Mouse (Mus musculus) embryonic fibroblast, embryonic 13.5 days (primary cell): ENCODE results near the gene Crebrf. TPM values are rescaled to one million over a fixed set of nuclear protein-coding genes. Genes with fewer than 3 reads are reported as not detected.

ENCODE experiments used
- H3K27ac ChIP-seq: 2 replicates; pipeline ENCODE4 v1.5.1; 2012; ENCODE audit warnings: low read length, control low read depth, inconsistent platforms; ENCODE audit not compliant: insufficient read depth
- H3K4me1 ChIP-seq: 2 replicates; pipeline ENCODE4 v1.6.1; 2011; ENCODE audit warnings: low read length; ENCODE audit not compliant: control insufficient read depth, insufficient read depth
- H3K4me3 ChIP-seq: 2 replicates; pipeline ENCODE4 v1.5.1; 2011; ENCODE audit warnings: mild to moderate bottlenecking, control low read depth, low read length; ENCODE audit not compliant: insufficient read depth
- CTCF ChIP-seq: IDR thresholded peaks from 2 replicates; pipeline ENCODE4 v1.5.1; 2011; ENCODE audit warnings: mild to moderate bottlenecking, control low read depth, low read length, moderate library complexity, borderline replicate concordance; ENCODE audit not compliant: insufficient read depth
- POLR2A ChIP-seq: IDR thresholded peaks from 2 replicates; pipeline ENCODE4 v1.6.1; 2011; ENCODE audit warnings: low read depth, mild to moderate bottlenecking, control low read depth, low read length, moderate library complexity
- polyA plus RNA-seq: library from polyadenylated mRNA; stranded (reverse); fragments of >200 nt; gene quantifications from 2 replicates; pipeline ENCODE4 v1.2.4, GENCODE M21; 2011; ENCODE audit warnings: low read depth; ENCODE audit not compliant: missing spikeins, insufficient read length

Crebrf gene
- polyA plus RNA-seq, 1 experiment, result 14.4 TPM

DNA sequence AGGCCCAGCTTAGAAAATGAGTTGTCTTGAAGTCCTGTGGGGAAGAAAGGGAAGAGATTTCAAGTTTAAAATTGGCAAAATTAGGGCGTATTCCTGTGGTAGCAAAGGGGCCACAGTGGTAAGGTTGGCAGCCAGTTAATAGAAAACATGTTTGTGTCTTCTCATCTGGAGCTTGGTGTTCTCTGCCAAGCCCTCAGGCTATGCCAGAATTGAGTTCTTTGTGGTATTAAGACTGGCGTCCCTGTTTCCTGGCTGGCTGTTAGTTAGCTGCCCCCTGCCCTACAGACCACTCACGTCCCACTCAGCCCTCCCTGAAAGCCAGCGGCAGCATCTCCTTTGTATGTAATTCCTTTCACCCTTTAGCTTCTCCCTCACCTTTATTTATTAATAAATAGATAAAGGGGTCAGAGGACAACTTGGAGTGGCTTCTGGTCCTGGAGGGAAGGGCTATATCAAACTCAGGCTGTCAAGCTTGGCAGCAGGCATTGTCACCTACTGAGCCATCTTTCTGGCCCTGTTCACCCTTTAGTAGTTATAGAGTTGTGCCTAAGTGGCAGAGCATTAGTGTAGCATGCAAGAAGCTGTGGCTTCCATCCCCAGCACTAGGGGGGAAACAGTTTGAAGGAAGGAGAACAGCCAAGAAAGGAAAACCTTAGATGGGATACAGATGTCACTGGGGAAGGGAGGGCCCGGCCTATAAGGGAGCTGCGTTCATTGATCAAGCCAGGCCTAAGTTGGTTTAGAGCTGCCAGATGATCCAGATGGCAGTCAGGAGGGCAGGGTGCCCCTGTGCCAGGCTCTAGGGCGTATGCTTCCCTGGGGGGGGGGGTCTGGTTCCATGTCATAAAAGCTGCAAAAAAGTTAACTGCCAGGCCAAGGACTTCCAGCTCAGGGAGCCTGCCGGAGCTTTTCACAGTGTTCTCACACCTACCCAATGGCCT lies 26.4 kb upstream of the Crebrf start:
- Histone ChIP-seq H3K4me1 (no peaks in the 10 kb centered on the region; the same call in 1 of the 2 replicates), H3K27ac (no peak overlapping the region), H3K4me3 (no peak overlapping the region)
- TF ChIP-seq POLR2A (no peak), CTCF (no peak)

DNA sequence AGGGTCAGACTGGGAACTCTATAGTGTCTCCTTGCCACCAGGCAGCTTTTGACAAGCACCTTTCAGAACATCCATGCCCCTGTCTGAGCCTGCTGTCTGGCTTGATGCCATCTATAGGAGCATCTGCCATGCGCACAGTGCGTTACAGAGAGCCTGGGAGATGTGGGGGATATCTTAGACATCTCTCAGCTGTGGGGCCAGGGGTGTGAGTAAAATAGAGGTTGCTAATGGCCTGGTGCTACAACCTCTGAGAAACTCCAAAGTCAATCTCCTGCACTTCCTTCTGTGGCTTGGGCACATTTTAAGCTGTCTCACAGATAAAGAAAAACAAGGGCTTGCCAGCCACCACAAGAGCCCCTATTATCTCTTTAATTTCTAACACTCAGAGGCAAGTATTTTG lies 25.6 kb upstream of the Crebrf start:
- no peak overlapping the region for H3K27ac ChIP-seq
- H3K4me1 ChIP-seq, result no peaks in the 10 kb centered on the region; the same call in 1 of the 2 replicates
- TF ChIP-seq POLR2A (no peak), CTCF (no peak)
- no peak overlapping the region for H3K4me3 ChIP-seq

GRCm38 (mm10) chr17:26690236-26690635 lies 25.2 kb upstream of the Crebrf start:
- H3K27ac ChIP-seq, result no peak overlapping the region
- no peak for TF ChIP-seq POLR2A
- TF ChIP-seq CTCF, result no peak

DNA sequence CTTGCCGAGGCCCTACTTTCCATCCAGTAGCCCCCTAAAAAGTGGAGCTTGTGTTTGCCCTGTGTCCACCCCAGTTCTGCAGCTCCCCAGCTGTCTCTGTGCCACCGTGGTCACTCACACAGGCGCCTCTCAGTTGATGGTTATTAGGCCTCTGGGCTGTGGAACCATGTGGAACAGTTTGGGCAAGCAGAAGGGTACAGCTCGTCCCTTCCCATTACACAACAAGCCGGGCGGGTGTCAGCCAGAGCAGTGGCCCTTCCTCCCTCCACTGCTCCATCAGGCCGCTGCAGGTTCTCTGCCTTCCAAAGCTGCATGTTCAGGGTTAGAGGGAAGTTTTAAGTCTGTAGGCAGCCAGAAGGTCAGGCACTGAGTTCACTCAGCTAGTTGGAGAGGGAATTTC lies 24.3 kb upstream of the Crebrf start:
- TF ChIP-seq CTCF, result no peak
- TF ChIP-seq POLR2A, result no peak
- Histone ChIP-seq H3K4me1 (no peaks in the 10 kb centered on the region; the same call in 1 of the 2 replicates), H3K27ac (no peak overlapping the region), H3K4me3 (no peak overlapping the region)

More at GRCm38 (mm10) chr17:26690236-26690635, 25.2 kb upstream of the Crebrf start:
- Histone ChIP-seq H3K4me3 (no peak overlapping the region), H3K4me1 (no peaks in the 10 kb centered on the region; the same call in 1 of the 2 replicates)

DNA sequence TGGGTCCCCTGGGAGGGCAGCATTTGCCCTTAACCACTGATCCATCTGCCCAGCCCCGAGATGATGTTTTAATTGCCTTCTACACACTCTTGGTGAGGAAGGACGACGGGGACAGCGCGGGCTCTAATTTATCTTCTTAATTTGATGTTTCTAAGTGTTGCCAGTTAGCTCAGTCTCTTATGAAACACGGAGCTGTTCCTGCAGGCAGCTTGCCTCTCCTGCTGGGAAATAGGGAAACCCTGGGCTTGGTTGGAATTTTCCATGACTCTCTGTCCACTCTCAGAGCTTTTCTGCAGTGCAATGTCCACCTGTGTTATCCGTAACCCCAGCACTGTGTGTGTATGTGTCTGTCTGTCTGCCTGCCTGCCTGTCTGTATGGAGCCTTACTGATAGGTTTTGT lies 22.0 kb upstream of the Crebrf start:
- H3K4me3 ChIP-seq, result no peak overlapping the region
- no peaks in the 10 kb centered on the region; the same call in 1 of the 2 replicates for H3K4me1 ChIP-seq
- no peak for TF ChIP-seq POLR2A
- no peak for TF ChIP-seq CTCF
- H3K27ac ChIP-seq, result no peak overlapping the region

- no peak overlapping the region for H3K4me3 ChIP-seq
- TF ChIP-seq POLR2A (no peak), CTCF (no peak)
- H3K4me1 ChIP-seq, result no peaks in the 10 kb centered on the region; the same call in 1 of the 2 replicates
- no peak overlapping the region for H3K27ac ChIP-seq
Measured at GRCm38 (mm10) chr17:26694171-26694570, 21.3 kb upstream of the Crebrf start.

DNA sequence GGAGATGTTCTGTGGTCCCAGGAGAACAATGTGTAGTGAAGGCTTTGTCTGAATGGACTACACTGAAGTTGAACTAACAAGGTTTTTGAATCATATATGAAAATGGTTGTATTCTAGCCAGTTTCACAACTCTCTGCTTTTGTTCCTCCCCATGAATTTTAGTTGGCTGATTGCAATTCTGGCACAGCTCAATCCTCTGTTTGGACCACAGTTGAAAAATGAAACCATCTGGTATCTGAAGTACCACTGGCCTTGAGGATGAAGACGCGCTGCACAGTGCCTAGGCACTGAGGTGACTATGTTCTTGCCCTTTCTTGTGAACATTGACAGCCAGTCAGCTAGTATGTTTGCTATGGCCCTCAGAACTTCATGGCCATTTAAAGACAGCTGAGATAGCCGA lies 20.3 kb upstream of the Crebrf start:
- Histone ChIP-seq H3K27ac (no peak overlapping the region), H3K4me1 (no peaks in the 10 kb centered on the region; the same call in 1 of the 2 replicates), H3K4me3 (no peak overlapping the region)
- TF ChIP-seq POLR2A, result no peak
- no peak for TF ChIP-seq CTCF

- Histone ChIP-seq H3K4me1 (no peaks in the 10 kb centered on the region; the same call in 1 of the 2 replicates), H3K27ac (no peak overlapping the region), H3K4me3 (no peak overlapping the region)
- TF ChIP-seq CTCF, result peak; percentile 47; the same call in 1 of the 2 replicates
- no peak for TF ChIP-seq POLR2A
Measured at GRCm38 (mm10) chr17:26698846-26699245, 16.6 kb upstream of the Crebrf start.

DNA sequence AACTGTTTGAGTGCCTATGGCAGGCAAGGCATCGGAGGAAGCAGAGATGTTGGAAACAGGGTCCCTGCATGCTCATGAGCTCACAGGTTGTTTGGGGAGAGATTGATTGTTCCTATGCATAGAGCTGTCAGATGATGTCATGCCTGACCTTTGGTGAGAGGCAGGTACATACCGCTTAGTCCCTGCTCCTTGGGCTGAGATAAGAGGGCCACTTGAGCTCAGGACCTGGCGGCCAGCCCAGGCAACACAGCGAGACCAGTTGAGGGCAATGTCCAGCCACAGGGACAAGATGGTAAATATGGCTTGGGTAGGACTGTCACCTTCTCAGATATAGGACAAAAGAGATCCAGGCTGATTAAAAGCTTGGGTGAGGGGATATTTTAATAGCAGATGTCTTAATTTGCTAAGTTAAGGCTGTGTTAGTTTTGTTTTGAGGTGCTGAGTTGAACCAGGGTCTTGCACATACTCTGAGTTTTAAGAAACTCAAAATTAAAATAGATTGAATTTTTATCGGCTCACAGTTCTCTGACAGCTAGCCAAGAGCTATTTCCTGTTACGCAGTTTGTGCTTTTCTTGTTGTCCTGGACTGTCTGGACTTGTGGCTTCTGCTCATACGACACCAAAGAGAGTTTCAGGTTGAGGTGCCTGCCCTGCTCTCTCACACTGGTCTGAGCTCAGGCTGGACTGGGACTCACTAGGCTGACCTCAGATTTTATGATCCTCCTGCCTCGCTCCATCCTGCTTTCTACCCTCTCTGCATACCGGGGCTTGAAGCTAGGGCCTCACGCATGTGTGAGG lies 15.4 kb upstream of the Crebrf start:
- Histone ChIP-seq H3K27ac (no peak overlapping the region), H3K4me1 (no peaks in the 10 kb centered on the region), H3K4me3 (no peak overlapping the region)
- TF ChIP-seq POLR2A (no peak), CTCF (no peak)

DNA sequence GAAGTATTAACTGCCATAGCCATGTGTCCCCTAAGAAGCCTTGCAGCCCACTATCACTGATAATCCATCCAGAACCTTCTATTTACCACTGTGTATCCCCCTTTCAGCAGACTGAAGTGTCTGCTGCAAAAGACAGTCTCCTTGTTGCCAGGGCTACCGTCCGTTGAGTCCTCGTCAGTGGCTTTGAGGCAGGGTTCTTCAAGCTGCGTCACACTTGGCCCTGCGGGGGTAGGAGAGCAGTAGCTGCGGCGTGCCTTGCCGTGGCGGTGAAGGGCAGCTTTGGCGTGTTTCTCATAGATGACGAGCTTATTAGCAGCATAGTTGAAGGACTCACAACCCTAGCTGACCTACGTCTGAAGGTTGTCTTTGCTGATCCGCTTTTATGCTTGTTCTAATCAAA lies 13.9 kb upstream of the Crebrf start:
- H3K4me1 ChIP-seq, result no peaks in the 10 kb centered on the region
- TF ChIP-seq POLR2A (no peak), CTCF (no peak)
- H3K27ac ChIP-seq, result no peak overlapping the region
- no peak overlapping the region for H3K4me3 ChIP-seq
